Mouse (Mus musculus) mesoderm, embryonic 11.5 days (tissue): Measurements from ENCODE around the gene Cep70.

Experiments used
- DNase-seq: peaks from one replicate; pipeline ENCODE4 v3.0.0-alpha.2; 2012; ENCODE audit warnings: low read depth, low spot score

Gene Cep70

DNA sequence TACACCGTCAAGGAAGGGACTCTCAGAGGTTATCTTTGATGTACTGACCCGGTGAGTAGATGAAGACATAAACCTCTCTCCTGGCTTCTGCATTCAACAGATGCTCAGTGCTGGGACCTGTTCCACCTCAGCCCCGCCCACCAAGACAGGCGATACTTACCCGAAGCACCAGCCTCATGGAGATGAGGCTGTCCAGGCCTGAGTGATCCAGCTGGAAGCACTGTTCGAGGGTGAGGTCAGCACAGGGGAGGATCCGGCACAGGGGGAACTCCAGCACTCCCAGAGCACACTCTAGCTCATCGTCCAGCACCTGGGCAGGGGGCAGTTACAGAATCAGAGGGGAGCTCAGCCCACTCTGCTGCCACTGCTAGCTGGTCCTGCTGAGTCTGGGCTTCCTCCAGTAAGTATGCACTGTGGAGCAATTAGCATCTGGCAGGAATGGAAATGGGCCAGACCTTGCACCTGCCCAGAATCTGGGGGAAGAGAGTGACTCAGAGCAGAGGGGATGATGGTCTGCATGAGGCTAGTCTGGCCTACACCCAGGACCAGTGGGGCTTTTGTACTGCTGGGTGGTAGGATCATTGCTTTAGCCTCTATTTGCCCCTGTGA, 76.3 kb downstream of the Cep70 start:
- DNase-seq, result no peak

DNA sequence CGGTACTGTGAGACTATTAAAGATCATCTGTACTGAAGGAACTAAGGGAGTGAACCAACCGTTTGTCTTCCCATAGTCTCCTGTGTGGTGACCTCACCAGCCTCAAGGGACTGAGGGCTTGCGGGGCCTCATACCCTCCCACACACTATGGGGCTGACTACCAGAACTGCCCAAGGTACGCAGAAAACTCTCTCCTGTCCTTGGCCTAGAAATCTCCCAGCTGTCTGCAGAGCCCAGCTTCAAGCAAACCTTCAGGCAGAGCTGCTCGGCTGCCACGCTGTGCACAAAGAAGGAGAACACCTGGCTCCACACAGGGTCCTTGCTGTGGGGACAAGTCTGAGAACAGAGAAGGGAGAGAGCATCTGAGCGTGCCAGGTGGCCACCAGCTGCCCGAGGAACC, 76.8 kb downstream of the Cep70 start:
- no peak for DNase-seq

DNA sequence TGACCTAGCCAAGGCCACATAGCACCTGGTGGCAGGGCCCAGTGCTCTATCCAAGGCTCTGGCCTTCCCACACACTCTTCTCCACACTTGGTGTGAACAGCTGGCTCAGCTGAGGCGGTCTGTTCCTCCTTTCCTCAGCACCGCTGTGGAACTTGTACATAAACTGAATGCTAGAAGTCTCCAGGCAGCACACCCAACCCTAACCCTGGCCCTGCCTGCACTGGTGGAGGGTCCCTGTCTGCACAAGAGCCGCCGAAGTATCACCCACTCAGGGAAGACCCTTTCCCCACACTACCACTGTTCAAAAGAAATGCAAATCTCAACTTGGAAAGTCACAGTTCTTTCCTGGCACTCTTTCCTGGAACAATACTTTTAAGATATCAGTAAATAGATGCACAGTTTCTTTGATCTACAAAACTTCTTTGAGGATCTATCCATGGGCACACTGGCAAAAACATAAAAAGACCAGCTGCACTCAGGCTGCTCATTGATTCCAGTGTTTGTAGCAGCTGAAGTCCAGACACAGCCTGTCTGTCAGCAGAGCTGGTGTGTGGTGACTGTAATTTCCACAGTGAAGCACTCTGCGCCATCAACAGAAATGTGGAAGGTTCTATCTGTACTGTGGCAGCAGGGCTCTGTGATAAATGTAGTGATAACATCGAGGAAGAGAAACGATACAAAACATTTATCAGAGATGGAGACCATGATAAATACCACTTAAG, 82.2 kb downstream of the Cep70 start:
- no peak for DNase-seq

DNA sequence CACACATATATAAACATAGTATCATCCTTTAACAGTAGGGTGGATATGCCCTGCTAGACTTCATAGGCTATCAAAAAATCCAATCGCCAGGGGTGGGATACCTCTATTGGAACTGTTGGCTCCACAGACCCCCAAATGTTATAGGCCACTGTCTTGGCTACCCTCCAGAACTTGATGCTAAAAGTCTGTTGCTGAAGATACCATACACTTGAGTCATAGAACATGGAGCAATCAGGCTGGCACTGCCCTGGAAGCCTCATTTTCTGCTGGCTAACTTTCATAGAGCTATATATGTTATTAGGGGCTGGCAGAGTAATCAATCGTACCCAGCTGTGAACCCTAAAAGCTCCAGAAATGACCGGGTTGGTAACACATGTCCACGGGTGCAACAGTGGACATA, 82.8 kb downstream of the Cep70 start:
- no peak for DNase-seq

DNA sequence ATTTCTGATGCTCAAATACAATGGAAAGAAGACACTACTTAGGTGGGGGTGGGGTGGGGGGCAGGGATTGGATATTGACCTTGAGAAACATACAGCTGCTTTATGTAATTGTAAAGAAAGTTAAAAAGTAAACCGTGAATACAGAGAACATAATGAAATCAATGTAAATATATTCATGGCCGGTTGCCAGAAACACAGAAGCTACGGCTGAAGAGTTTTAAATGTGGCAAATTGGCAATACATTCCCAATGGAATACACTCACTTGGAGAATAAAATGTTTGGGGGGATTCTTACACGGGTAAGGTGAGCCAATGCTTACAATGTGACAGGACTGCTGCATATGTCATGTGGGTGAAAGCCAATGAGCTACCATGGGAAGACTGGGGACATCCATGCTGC, 83.7 kb downstream of the Cep70 start:
- no peak for DNase-seq

DNA sequence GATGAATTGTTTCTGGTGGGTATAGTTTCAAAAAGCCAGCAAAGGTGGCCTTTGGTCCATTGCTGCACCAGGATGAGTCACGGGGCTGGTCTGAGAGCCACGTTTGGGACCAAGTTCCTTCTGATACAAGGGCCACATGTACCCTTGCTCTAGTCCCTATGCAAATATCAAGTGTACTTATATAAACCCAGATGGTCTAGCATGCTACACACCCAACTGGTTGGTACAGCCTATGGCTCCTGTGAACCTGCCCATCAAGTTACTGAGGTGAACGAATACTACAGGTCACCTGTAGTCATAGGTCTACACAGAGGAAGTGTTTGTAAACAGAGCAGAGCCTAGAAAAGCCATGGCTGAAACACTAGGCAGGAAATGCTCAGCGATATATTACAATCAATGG, 93.4 kb downstream of the Cep70 start:
- no peak for DNase-seq

DNA sequence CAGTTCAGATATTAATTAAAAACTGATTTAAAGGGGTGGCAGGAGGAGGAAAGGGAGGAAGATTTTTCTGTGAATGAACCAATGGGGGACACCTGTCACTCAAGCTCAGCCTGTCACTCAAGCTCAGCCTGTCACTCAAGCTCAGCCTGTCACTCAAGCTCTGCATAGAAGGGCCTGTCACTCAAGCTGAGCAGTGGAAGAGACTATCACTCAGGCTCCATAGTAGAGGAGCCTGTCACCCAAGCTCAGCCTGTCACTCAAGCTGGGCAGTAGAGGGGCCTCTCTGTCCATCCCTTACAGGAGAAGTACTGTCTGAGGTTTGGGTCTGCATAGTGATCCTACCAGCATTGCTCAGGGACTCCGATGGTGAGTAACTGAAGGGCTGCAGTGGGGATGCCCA, 95.1 kb downstream of the Cep70 start:
- no peak for DNase-seq

DNA sequence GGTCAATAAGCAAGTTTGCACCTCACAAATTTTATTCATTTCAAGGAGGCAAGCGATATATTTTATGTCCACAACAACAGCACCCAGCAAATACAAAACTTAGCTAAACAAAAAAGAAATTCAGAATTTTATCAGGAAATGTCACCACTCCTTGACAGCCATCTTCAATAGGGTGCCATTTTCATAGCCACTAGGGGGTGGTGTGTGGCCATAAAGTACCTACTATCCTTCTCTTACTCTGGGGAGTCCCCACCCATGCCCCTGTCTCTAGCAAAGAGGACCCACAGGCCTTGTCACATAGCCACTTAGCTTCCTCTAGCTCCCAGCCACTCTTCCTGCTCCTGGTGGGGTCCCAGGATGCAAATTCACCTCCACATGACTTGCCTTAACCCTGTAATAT, 96.0 kb downstream of the Cep70 start:
- no peak for DNase-seq

DNA sequence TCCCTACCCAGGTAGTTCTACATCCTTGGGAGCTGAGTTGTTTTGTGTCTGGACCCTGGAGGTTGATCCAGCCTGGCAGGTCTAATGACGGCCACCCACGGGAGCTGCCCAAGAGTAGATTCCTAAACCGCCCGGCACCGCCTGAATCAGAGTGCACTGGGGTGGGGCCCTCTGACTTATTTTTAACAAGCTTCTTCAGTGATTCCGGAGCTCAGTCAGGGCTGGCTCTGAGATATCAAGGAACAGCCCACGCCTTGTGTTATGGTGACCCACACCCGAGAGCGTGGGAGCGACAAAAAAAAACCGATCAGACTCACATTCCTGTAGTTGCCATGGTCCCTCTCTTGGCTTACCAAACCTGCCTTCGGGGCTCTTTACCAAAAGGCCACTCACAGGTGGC, 97.0 kb downstream of the Cep70 start:
- DNase-seq, result no peak

DNA sequence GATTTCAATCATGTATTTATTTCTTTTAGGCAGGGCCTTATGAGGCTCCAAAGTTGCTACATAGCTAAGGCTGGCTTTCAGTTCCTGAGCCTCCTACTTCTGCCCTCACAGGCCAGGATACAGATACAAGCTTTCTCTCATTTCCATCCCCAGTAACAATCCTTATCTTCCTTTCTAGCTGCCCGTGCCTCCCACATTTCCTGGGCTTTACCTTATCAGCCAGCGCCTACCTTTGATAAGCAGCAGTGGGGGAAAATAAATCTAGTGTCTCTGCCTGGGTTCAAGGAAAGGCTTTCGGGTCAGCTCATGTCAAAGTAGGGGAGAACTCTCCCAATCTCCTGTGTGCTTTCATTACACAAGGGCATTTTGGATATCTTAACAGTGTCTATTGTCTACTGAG, 98.4 kb downstream of the Cep70 start:
- no peak for DNase-seq

DNA sequence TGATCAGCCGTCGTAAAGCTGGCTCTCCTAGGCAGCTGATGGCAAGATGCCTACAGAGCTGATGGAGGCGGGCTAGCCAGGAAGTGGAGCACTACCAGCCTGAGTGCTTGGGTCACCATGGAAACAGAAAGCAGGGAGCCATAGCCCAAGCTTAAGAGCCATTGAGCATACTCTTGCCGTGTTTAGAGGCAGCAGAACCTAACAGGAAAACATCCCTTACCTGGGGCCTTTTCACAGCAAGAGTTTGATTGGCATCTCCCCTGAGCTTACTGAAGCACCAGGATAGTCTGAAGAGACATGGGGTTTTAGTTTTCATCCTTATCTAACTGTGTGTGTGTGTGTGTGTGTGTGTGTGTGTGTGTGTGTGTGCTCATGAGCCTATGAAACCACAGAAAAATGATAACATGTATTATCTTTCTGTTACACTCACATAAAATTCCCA, 102.2 kb downstream of the Cep70 start:
- no peak for DNase-seq
